29 mouse cellular contexts compared by ENCODE assay signal in the genomic region with DNA sequence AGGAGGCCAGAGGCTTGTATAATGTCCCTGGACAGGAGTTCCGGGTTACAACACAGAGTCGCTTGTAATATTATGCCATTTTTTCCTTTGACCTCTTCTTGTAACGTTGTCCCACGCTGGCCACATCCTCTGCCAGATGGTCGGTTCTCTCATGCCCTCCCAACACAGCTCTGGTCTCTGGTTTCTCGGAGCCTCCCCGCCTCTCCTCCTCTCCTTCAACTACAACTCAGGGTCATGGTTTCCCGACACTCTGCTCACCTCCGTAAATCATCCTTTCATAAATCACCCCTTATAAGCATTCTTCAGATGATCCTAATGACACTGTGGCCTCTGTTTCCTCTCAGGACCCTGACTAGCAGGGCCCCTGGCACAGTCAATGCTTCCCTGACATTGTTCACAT.
DNase-seq lines count a peak whose midpoint lies in the region; ATAC-seq lines count a peak whose summit lies in the region.
"Had no signal": no experiment of that assay in that cellular context is flagged by ENCODE, and none has a peak within 500 bp of the region (broad histone marks: within the 10 kb centered on the region; RNA-seq: fewer than 3 reads in every experiment).

No protein-coding gene starts in this region.

- H3K36me3 ChIP-seq in kidney, embryonic 14.5 days (ENCODE audit: control insufficient read depth, insufficient read depth, low read length), result no peaks in the 10 kb centered on the region
- H3K36me3 ChIP-seq: embryonic facial prominence, embryonic 10.5 days; embryonic facial prominence, embryonic 13.5 days; forebrain, embryonic 12.5 days; forebrain, embryonic 15.5 days; G1E; heart, embryonic 12.5 days; heart, embryonic 15.5 days; hindbrain, embryonic 10.5 days; hindbrain, embryonic 13.5 days had no signal

- H3K9ac ChIP-seq in kidney, embryonic 14.5 days (ENCODE audit: low read depth, low read length), result no peak overlapping the region
- H3K9ac ChIP-seq: embryonic facial prominence, embryonic 13.5 days; forebrain, embryonic 12.5 days; forebrain, embryonic 15.5 days; heart, embryonic 12.5 days; heart, embryonic 15.5 days; hindbrain, embryonic 13.5 days had no signal

- H3K27ac ChIP-seq in kidney, embryonic 14.5 days (ENCODE audit: low read depth, low read length), result no peak overlapping the region
- H3K27ac ChIP-seq: embryonic facial prominence, embryonic 10.5 days; embryonic facial prominence, embryonic 13.5 days; forebrain, embryonic 12.5 days; forebrain, embryonic 15.5 days; heart, embryonic 15.5 days; hindbrain, embryonic 10.5 days; hindbrain, embryonic 13.5 days had no signal

- peak; percentile 21 for DNase-seq in heart, adult 11 months
- DNase-seq in heart, adult 8-10 months (ENCODE audit: low spot score), result no peak
- DNase-seq in kidney, postnatal 14 days, result no peak
- DNase-seq in embryo, embryonic 10.5 days (ENCODE audit: low spot score), result peak; percentile 59
- peak; percentile 77 for DNase-seq in mesoderm, embryonic 11.5 days (ENCODE audit: low read depth, low spot score)
- DNase-seq in layer of hippocampus, postnatal 14 days (ENCODE audit: low spot score in 2 of 2), result no peak
- DNase-seq: adrenal gland, adult 2 months; adrenal gland, postnatal 14 days; B cell, adult 2 months; cerebellum, adult 11 months; cerebellum, adult 2 months; cerebellum, adult 9-11 months; cerebellum, postnatal 25 days; gastrocnemius, postnatal 36 days; heart, postnatal 10 days; heart, postnatal 36 days had no signal

- H3K9me3 ChIP-seq in kidney, embryonic 14.5 days (ENCODE audit: control insufficient read depth, low read length), result no peaks in the 10 kb centered on the region
- H3K9me3 ChIP-seq: embryonic facial prominence, embryonic 10.5 days; forebrain, embryonic 15.5 days; heart, embryonic 12.5 days; heart, embryonic 15.5 days; hindbrain, embryonic 13.5 days had no signal

- ATAC-seq in kidney, embryonic 14.5 days (ENCODE audit: low FRiP score, low TSS enrichment), result peak; percentile 76; the same call in 1 of the 2 replicates
- ATAC-seq: forebrain, embryonic 15.5 days; hindbrain, embryonic 16.5 days had no signal

- H3K4me3 ChIP-seq in kidney, embryonic 14.5 days (ENCODE audit: low read length), result no peak overlapping the region
- H3K4me3 ChIP-seq: embryonic facial prominence, embryonic 10.5 days; embryonic facial prominence, embryonic 13.5 days; erythroblast, embryonic 14.5 days; forebrain, embryonic 12.5 days; forebrain, embryonic 15.5 days; heart, embryonic 12.5 days; heart, embryonic 15.5 days; hindbrain, embryonic 10.5 days; hindbrain, embryonic 13.5 days had no signal

- no peaks in the 10 kb centered on the region for H3K27me3 ChIP-seq in kidney, embryonic 14.5 days (ENCODE audit: control insufficient read depth, insufficient read depth, low read length)
- H3K27me3 ChIP-seq: CH12.LX; embryonic facial prominence, embryonic 13.5 days; forebrain, embryonic 12.5 days; forebrain, embryonic 15.5 days; heart, embryonic 12.5 days; heart, embryonic 15.5 days; hindbrain, embryonic 13.5 days had no signal

- H3K4me2 ChIP-seq in kidney, embryonic 14.5 days (replicated peaks; ENCODE audit: low read depth, low read length), result no peak overlapping the region
- H3K4me2 ChIP-seq: embryonic facial prominence, embryonic 13.5 days; forebrain, embryonic 12.5 days; forebrain, embryonic 15.5 days; heart, embryonic 12.5 days; heart, embryonic 15.5 days; hindbrain, embryonic 13.5 days had no signal

- H3K4me1 ChIP-seq in kidney, embryonic 14.5 days (ENCODE audit: control insufficient read depth, insufficient read depth, low read length), result 0 out of 2 replicates have a peak, but pooled peaks cover 6% of the 10 kb centered on the region
- H3K4me1 ChIP-seq: embryonic facial prominence, embryonic 10.5 days; embryonic facial prominence, embryonic 13.5 days; forebrain, embryonic 15.5 days; heart, embryonic 12.5 days; heart, embryonic 15.5 days; hindbrain, embryonic 10.5 days; hindbrain, embryonic 13.5 days had no signal

- WGBS in kidney, embryonic 14.5 days, result 15% methylated on average over 9 of the region's 9 CpGs

Comparison
In these comparisons a context has a peak if more than half of its experiments do, and no peak if none do; other contexts are left out.
1. DNase-seq: peak in heart, adult 11 months (single experiment), embryo, embryonic 10.5 days (single experiment) and mesoderm, embryonic 11.5 days (single experiment); none in heart, adult 8-10 months (single experiment), kidney, postnatal 14 days (single experiment) and layer of hippocampus, postnatal 14 days (0 of 2).